Mouse (Mus musculus): ENCODE measurements around the gene N6amt1.
A peak's percentile ranks its signal among the peaks of the same experiment; 100 is the strongest.

Gene N6amt1

GRCm38 (mm10) chr16:87354075-87354583, at the start of gene N6amt1:
N6amt1 (plus strand) TSS chr16:87354185.
- peak; percentile 93 for DNase-seq

- DNase-seq = peak; percentile 57
Measured at GRCm38 (mm10) chr16:87305251-87306011, 48.6 kb upstream of the N6amt1 start.

GRCm38 (mm10) chr16:87307109-87307735, 46.8 kb upstream of the N6amt1 start:
- no peak for DNase-seq

- no peak for DNase-seq
Measured at GRCm38 (mm10) chr16:87310659-87311058, 43.3 kb upstream of the N6amt1 start.

- DNase-seq = no peak
Measured at GRCm38 (mm10) chr16:87318200-87318811, 35.7 kb upstream of the N6amt1 start.

GRCm38 (mm10) chr16:87318998-87319397, 35.0 kb upstream of the N6amt1 start:
- no peak for DNase-seq

- no peak for DNase-seq
Measured at GRCm38 (mm10) chr16:87319541-87320251, 34.3 kb upstream of the N6amt1 start.

GRCm38 (mm10) chr16:87320252-87320555, 33.8 kb upstream of the N6amt1 start:
- no peak for DNase-seq

GRCm38 (mm10) chr16:87324571-87324970, 29.4 kb upstream of the N6amt1 start:
- DNase-seq = no peak

- DNase-seq = no peak
Measured at GRCm38 (mm10) chr16:87329986-87330385, 24.0 kb upstream of the N6amt1 start.

GRCm38 (mm10) chr16:87334756-87335155, 19.2 kb upstream of the N6amt1 start:
- no peak for DNase-seq

- DNase-seq = no peak
Measured at GRCm38 (mm10) chr16:87341043-87341572, 12.9 kb upstream of the N6amt1 start.

- no peak for DNase-seq
Measured at GRCm38 (mm10) chr16:87348133-87348532, 5.9 kb upstream of the N6amt1 start.

- DNase-seq = no peak
Measured at GRCm38 (mm10) chr16:87351386-87352105, 2.4 kb upstream of the N6amt1 start.

- DNase-seq = no peak
Measured at GRCm38 (mm10) chr16:87353605-87354004, 380 bp upstream of the N6amt1 start.

- no peak for DNase-seq
Measured at GRCm38 (mm10) chr16:87354748-87355147, 763 bp downstream of the N6amt1 start.

- DNase-seq = no peak
Measured at GRCm38 (mm10) chr16:87360096-87360495, 6.1 kb downstream of the N6amt1 start.

GRCm38 (mm10) chr16:87364231-87364630, 10.2 kb downstream of the N6amt1 start:
- peak; percentile 31 for DNase-seq

GRCm38 (mm10) chr16:87366035-87366434, 12.1 kb downstream of the N6amt1 start:
- DNase-seq = peak; percentile 63

- DNase-seq = no peak
Measured at GRCm38 (mm10) chr16:87366445-87366844, 12.5 kb downstream of the N6amt1 start.

- DNase-seq = no peak
Measured at GRCm38 (mm10) chr16:87382996-87383395, 29.0 kb downstream of the N6amt1 start.

- DNase-seq = no peak
Measured at GRCm38 (mm10) chr16:87384366-87384765, 30.4 kb downstream of the N6amt1 start.
